Mouse (Mus musculus): Measurements from ENCODE around the gene Gm20388.

DNA sequence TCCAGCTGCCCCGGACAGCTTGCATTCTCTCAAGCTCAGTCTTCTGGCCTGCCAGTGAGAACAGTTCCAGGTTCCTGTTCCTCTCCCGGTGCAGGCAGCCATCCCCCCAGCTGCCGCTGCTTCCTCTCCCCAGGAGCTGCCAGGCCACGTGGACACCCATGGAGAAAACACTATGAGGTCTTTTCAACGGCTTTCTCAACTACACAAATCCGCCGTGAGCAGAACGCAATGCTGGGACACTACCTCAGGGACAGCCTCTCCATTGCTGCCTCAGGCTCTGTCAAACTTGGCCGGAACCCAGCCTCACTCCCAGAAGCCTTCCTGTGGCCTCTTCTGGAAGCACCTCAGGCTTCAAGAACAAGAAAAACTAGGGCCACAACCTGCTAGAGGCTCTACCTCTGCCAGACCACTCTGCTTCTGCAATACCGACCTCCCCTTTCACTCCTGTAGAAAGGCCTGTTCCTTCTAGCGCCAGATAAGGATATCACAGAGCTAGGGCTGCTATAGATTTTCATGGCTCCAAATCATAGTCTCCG lies 2852.2 kb downstream of the Gm20388 start:
- TF ChIP-seq POLR2A (IDR thresholded peaks at IDR 0.05; ENCODE audit: borderline replicate concordance, control insufficient read depth, low read depth, low read length) (no peak), CTCF (IDR thresholded peaks at IDR 0.05; ENCODE audit: control insufficient read depth, insufficient read depth, low read length) (no peak)

Measured in bone marrow, adult 2 months (tissue).